Mouse (Mus musculus): ENCODE measurements around the gene Ldah.

Ldah gene

DNA sequence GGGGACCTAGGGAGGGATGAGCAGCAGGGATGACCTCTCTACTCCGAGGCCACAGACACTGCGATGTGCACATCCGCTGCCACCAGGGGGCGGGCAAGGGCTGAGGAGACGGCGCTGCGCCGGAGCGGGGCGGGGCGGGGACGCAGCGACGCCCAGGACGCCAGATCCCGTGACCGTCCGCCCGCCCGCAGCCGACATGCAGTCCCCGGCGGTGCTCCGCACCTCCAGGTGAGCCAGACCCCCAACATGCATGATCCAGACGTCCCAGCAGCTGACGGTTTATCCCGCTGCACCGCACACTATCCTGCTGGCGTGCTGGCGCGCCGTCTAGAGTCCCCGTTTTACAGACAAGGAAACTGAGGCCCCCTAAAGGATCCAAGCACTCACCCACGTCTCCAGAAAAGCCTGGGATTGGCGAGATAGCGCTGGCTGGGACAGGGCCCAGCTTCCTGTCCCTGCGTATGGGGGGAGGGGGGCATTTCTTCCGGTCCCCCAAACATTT lies 105.4 kb downstream of the Ldah start, which contains the start of gene Hs1bp3:
TSS of gene Hs1bp3 (plus strand) at position 163 of the 502 bp plus-strand sequence.
- DNase-seq (ENCODE audit: low spot score): peak; percentile 93

DNA sequence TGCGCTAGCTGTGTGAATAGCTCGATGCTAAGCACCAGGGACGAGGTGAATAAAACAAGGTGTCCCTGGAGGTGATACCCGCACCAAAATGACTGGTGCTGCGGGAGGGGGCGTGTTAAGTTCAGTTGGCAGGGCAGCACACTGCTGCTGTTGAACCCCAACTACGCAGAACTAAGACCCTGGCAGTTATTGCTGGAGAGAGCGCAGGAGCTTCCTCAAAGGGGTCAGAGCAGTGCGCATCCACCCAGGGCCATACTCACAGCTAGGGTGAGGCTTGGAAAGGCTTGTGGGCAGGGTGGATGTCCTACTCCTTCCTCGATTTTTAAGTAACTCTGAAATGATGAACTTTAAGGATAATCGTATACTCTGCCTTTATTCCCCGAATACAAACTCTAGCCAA lies 105.9 kb downstream of the Ldah start:
- no peak for DNase-seq (ENCODE audit: low spot score)

DNA sequence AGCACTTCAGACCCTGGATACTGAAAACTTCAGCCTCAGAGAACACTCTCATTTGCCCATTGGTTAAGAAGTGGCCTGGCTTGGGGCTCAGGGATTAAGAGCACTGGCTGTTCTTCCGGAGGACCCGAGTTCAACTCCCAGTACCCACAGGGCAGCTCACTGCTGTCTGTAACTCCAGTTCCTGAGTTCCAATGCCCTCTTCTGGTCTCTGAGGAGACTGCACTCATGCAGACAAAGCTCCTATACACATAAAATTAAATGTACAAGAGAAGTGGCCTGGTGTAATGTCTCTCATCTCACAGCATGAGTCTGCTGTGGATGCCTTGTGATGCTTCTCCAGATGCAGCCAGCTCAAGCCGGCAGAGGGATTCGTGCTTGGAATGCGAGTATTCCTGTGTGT lies 108.6 kb downstream of the Ldah start:
- DNase-seq (ENCODE audit: low spot score): no peak

DNA sequence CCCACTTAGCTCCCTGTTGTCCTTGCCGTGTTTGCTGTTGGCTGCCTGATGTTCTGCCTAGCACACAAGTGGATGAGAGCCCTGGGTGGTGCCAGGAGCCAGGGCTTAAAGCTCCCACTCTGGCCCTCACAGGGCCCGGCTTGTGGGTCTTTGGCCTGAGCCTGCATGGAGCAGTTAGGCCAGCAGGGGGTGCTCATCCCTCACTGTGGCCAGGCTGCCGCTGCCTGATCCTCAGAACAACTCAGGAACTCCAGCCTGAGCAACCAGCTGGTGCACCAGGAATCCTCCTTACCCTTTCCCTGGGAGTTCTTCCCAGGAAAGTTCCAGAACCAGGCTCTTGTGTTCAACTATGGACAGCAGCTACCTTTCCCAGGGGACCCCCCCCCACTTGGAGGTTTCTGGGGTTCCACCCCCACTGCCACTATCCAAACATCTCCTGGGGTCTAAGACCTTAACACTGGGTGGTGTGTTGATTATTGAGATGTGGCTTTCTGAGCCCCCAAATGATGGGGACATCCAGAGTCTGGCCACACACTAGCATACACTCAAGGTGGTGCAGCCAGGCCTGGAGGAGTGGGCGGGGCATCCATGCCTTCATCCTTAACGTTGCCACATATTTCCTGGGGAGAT lies 112.3 kb downstream of the Ldah start:
- DNase-seq (ENCODE audit: low spot score): peak; percentile 86

DNA sequence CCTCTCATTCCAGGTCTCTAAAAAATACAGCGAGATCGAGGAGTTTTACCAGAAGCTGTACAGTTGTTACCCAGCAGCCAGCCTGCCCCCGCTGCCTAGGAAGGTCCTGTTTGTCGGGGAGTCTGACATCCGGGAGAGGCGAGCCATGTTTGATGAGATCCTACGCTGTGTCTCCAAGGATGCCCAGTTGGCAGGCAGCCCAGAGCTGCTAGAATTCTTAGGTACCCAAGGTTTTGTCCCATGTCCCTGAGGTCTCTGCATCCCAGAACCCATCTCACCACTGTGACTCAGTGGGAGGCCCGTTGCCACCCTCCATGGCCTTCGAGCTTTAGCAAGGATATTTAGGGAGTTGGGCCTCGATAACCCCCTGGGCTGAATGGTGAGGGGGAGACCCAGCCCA lies 113.6 kb downstream of the Ldah start:
- DNase-seq (ENCODE audit: low spot score): no peak

DNA sequence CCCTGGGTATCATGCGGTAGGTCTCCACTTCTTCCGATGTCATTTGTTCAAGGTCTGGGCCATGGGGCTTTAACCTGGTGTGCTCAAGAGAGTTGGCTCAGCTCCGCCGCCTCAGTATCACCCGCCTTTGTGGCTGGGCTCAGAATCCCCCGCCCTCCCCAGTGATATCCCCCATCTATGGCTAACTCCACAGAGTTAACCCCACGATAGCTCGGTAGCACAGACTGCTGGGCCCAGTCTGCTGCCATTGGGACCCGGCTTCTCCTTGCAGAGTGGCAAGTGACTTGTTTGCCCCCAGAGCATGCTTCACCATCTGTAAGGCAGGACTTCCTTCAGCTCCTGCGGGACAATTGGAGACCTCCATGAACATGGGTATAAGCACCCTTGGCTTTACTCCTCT lies 116.2 kb downstream of the Ldah start:
- DNase-seq (ENCODE audit: low spot score): no peak

DNA sequence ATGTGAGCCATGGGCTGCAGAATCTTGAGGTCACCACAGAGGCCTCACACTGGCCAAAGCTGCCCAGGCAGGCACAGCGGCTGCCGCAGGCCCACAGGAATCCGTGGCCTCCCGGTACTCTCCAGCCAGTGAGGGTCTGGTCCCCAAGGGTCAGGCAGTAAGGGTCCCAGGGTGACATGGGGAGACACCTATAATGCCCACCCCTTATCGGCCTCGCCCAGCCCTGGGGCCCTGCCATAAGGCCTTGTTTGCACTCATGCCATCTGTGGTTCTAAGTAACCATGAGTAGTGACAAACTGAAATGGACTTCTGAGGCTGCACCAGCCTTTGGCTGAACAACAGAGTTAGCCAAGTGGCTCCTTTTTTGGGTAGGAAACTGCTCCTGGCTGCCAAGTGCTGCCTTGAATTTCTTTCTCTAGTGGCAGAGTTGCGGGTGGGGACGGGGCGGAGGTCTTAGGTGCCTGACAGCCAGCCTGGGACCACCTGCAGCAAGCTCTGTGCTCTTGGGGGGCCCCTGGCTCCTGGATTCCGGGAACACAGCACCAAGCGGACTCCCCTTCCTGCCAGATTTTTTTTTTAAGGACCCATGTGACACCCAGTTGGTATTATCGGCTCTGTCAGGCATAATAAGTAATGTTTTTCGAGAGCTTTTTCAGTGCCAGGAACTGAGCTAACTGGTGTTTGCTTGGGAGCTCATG lies 117.5 kb downstream of the Ldah start:
- no peak for DNase-seq (ENCODE audit: low spot score)

DNA sequence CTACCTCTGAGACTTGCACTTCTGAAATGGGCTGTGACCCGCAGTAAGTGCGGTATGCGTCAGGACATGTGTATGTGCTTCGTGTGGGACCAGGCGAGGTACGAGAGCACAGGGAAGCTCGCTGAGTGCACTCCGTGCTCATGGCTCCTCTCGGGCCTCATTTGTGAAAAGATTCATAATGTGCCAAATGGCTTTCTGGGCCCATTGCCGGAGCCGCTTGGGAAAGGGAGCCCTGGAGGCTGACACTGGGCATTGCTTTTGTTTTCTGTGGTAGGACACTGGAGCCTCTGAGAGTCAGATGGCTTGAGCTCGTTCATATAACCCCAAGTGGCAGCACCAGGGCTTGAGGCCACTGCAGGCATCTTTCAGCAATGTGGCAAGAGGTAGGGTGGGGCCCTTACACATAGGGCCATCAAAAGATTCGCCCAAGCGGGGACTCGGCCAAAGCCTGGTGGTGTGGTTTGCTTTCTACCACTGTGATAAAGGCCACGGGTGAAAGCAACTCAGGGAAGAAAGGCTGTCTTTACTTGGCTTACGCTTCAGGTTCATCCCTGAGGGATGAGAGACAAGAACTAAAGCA lies 118.1 kb downstream of the Ldah start:
- no peak for DNase-seq (ENCODE audit: low spot score)

DNA sequence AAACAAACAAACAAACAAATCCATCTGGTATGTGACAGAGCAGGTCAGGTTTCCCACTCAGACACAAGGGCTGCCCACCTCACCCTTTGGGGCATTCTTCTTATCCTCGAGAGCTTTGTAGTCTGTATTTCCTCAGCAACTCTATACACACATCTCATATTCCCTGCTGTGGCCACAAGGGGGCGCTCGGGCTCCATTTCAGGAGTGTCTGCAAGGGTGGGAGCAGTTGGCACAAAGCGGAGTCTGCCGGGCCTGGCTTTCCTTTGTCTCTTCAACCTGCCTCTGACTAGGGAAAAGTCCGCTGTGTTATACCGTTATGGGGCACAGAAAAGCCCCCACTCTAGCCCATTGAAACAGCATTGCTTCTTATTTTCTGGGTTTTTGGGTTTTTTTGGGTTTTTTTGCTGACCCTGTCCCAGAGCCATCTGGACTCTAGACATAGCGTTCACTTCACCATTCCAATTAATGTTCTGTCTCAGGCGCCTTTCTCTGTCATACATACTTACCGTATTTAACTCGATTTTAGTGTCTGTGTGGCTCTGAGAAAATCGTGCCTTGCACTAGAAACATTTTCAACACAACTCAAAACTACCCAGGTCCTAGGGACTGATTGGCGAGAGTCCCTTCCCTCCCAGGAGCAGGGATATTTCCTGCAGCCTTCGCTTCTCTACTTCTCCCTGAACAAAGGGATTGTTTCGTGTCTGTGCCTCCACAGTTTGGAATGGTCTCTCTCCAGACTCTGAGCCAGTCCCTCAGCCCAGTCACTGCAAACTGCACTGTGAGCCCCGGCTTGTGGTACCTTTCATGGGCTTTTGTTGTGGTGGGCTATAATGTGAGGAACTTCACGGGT lies 119.1 kb downstream of the Ldah start:
- DNase-seq (ENCODE audit: low spot score): peak; percentile 91

DNA sequence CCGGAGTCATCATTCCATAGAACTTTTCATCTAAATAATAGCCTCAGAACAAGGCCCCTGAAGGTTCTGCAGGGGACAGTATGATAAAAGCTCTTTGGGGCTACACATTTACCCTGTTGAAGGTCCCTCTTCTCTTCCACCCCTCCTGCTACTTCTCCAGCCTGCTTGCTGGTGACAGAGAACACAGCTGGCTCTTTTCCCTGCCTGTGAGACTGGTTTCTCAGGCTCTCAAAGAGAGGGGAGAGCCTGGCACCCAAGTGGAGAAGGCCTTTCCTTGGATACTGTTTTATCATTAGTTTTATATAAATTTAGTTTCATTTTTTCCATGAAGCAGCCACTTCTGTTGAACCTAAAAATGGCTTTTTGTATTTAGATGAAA lies 119.8 kb downstream of the Ldah start:
- DNase-seq (ENCODE audit: low spot score): no peak

DNA sequence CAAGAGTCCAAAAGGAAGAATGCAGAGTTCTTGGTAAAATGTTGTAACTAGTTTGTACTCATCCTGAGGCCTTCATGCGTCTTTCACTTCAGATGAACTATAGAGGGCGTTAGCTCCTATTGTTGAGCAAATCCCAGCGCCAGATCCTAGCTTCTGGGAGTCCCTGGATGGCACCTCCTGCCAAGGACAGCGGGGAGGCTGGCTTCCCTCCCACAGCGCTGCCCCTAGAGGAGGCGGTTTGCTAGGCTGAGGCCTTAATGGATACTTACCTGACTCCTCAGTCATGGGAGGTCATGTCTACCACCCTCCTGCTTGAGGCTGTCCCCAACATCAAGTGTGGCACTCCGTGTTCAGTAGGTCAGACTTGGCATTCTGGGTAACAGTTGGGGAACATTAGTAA lies 121.3 kb downstream of the Ldah start:
- DNase-seq (ENCODE audit: low spot score): no peak

DNA sequence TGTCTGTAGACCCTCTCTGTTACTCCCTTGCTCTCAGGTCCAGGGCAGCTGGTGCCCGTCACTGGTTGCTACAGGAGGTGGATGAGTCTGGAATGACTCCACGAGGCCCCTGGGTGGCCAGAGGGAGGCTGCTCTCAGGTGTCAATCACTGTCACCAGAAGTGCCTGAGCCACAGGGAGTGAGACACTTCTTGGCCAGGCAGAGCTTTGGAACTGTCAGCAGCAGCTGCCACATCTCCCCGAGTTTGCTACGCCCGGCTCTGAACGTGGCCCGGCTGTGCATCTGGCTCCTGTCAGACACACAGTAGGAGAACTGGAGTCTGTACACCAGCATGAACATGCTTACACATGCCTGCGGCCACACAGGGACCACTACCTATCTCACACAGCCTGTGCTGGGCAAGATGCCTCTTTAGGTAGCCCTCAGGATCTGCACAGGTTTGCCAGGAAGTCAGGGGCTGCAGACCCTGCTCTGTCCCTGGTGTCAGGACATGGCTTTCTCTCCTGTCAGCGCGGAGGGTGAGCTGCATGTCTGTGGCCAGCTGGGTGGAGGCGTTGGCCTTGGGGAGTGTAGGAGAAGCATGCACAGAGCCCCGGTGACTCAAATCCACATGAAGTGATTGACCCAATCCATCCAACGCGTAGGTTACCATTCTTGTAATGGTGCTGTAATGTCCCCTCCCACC lies 123.7 kb downstream of the Ldah start:
- no peak for DNase-seq (ENCODE audit: low spot score)

DNA sequence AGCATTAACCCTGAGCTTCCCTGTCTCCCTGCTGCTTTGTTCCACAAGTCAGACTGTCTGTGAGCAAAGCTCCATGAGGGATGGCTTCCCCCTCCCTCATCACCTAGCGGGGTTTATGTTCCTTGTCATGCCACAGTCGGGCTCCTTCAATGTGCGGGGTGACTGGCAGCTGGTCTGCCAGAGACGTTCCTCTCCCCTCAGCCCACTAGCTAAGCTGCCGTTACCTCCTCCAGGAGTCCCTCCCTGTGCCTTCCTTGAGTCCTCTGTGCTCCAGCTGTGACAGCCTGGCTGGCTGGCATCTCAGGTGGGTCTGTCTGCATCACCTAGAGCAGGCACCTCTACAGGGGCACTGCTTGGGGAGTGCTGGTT lies 124.3 kb downstream of the Ldah start:
- DNase-seq (ENCODE audit: low spot score): no peak

DNA sequence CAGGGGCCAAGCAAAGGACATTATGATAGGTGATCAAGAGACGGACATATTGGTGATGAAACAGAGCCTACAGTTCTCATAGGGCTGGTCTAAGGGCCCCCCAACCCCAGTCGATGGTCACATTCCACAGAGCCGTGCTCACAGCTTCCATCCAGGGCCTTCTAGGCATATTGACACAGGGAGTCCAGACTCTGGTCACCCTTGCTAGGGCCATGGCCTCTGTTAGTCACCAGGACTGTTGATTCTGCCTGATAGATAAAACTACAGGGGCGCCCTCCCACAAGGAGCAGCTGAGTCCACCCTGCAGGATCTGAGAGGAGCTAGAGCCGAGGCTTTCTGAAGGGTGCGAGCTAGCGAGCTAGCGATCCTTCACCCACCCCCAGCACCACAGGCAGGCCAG lies 125.7 kb downstream of the Ldah start:
- DNase-seq (ENCODE audit: low spot score): no peak

DNA sequence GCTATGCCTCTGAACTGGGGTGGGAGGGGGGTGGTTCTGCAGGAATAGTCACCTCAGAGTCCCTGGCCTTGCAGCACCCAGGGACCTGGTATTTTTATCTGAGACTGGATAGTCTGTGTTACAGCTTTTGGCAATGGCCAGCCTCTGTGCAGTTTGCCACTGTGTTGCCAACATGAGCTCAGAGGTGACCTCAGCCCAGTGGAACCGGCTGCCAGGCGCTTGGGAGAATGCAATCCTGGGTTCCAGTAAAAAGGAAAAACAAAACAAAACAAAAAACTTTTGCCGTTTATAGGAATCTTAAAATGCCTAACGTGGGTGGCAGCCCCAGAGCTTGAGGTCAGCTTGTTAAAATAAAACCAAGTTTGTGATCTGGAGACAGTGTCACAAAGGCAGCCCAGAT lies 126.4 kb downstream of the Ldah start:
- DNase-seq (ENCODE audit: low spot score): no peak

Measured in embryo, embryonic 10 days (tissue).